Mouse (Mus musculus) small intestine, adult 2 months (tissue): Measurements from ENCODE around the gene Tcl1. TPM values are rescaled to one million over a fixed set of nuclear protein-coding genes. Genes with fewer than 3 reads are reported as not detected.
"Not testable (repeated sequence)": the region's sequence is repeated elsewhere in the genome, so short reads cannot be mapped to it uniquely, and the experiment has no call there.

Experiments used
- H3K27ac ChIP-seq: fragments of 200-500 bp; 2 replicates; pipeline ENCODE4 v1.5.1; 2012; ENCODE audit warnings: low read depth, low read length, control low read depth, inconsistent platforms; ENCODE audit not compliant: insufficient read depth
- H3K27me3 ChIP-seq: fragments of 200-500 bp; 2 replicates; pipeline ENCODE4 v1.6.1; 2012; ENCODE audit warnings: mild to moderate bottlenecking, moderate library complexity, low read length, inconsistent platforms; ENCODE audit not compliant: control insufficient read depth, insufficient read depth
- H3K36me3 ChIP-seq: fragments of 200-500 bp; 2 replicates; pipeline ENCODE4 v1.6.1; 2012; ENCODE audit warnings: mild to moderate bottlenecking, low read length, control low read depth, inconsistent platforms; ENCODE audit not compliant: control insufficient read depth, insufficient read depth
- H3K4me1 ChIP-seq: fragments of 200-500 bp; 2 replicates; pipeline ENCODE4 v1.6.1; 2012; ENCODE audit warnings: low read length, inconsistent platforms, mixed read lengths; ENCODE audit not compliant: control insufficient read depth, insufficient read depth, insufficient read length
- H3K4me3 ChIP-seq: fragments of 200-500 bp; 2 replicates; pipeline ENCODE4 v1.5.1; 2012; ENCODE audit warnings: low read depth, mild to moderate bottlenecking, control low read depth, inconsistent platforms, low read length, moderate library complexity
- CTCF ChIP-seq: fragments of 200-500 bp; IDR thresholded peaks from 2 replicates; pipeline ENCODE4 v1.5.1; 2012; ENCODE audit warnings: low read depth, mild to moderate bottlenecking, control low read depth, inconsistent platforms, low read length, moderate library complexity, mixed read lengths; ENCODE audit not compliant: insufficient replicate concordance, insufficient read length; ENCODE audit errors: extremely low read depth
- POLR2A ChIP-seq: fragments of 200-500 bp; IDR thresholded peaks from 2 replicates; pipeline ENCODE4 v1.6.1; 2012; ENCODE audit warnings: low read depth, mild to moderate bottlenecking, control low read depth, inconsistent platforms, low read length, moderate library complexity
- WGBS: fragments of 180-500 bp; shearing (Covaris S2); methylation state at CpG from one replicate; pipeline ENCODE4 v1.1.7; 2018; 5-methylcytosine and 5-hydroxymethylcytosine counted together
- polyA plus RNA-seq: library from polyadenylated mRNA; depleted of rRNA; stranded (reverse); fragments of >200 nt; gene quantifications from 2 replicates; pipeline ENCODE4 v1.2.3, GENCODE M21; 2012; rRNA removed

Tcl1 gene
- polyA plus RNA-seq, 1 experiment, result not detected

DNA sequence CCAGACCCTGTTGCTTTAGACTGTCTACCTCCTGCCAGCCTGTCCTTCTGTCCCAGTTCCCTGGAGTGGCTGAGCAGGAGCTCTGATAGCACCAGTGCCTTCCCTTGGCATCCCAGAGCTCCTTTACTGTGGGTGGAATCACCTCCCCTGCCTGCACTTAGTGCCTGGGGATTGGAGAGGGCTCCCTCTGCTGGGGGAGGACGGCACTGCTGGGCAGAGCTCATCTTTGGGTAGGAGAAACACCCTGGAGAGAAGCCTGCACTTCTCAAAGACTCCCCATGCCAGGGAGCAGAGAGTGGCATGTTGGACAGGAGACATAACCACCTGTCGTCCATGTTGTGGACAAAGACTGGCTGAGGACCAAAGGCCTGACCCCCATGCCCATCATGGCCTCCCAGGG lies 48.3 kb downstream of the Tcl1 start:
- not testable (repeated sequence) for H3K27me3 ChIP-seq, H3K27ac ChIP-seq, H3K4me1 ChIP-seq, H3K36me3 ChIP-seq, H3K4me3 ChIP-seq
- TF ChIP-seq CTCF, result peak; percentile 21; the same call in 1 of the 2 replicates
- WGBS, result 5% methylated on average over 2 of the region's 2 CpGs

DNA sequence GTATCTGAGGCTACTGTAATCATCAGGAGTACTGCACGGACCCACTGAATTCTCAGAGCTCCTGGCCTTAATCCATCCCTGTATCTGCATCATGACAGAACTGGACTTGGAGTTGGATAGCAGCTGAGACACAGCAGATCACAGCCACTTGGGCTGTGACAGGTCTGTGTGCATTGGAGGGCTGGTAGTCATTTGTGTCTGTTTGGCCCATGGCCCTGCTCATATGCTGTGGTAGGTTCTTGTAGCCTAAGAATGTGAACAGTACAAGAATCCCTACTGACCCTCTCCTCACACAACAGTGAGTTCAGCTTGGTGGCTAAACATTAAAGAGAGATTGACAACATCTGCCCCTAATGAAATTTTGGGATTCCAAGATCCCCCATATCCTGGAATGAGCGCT lies 49.2 kb downstream of the Tcl1 start:
- Histone ChIP-seq H3K4me1 (no peaks in the 10 kb centered on the region), H3K27me3 (no peaks in the 10 kb centered on the region; the same call in 1 of the 2 replicates), H3K36me3 (no peaks in the 10 kb centered on the region), H3K4me3 (no peak overlapping the region), H3K27ac (no peak overlapping the region)
- no peak for TF ChIP-seq CTCF
- no peak for TF ChIP-seq POLR2A
- 76% methylated on average over 2 of the region's 2 CpGs for WGBS

Other genes starting within 250 kb of the Tcl1 start
- 0.88 and 1.3 TPM in 2 replicates for gene Syne3, start 213.0 kb downstream of the Tcl1 start, polyA plus RNA-seq
- 74.3 and 82.0 TPM in 2 replicates for gene Glrx5, start 190.1 kb downstream of the Tcl1 start, polyA plus RNA-seq
- gene Tcl1b2, start 76.8 kb downstream of the Tcl1 start, polyA plus RNA-seq, result not detected in 2 replicates
- not detected in 2 replicates for gene Tcl1b1, start 63.1 kb downstream of the Tcl1 start, polyA plus RNA-seq
- gene Tcl1b5, start 46.4 kb downstream of the Tcl1 start, polyA plus RNA-seq, result not detected in 2 replicates
- gene Tcl1b3, start 31.8 kb downstream of the Tcl1 start, polyA plus RNA-seq, result not detected in 2 replicates
- gene Tcl1b4, start 20.8 kb downstream of the Tcl1 start, polyA plus RNA-seq, result not detected in 2 replicates
- gene Tunar, start 111.1 kb upstream of the Tcl1 start, polyA plus RNA-seq, result 0.05 TPM in 1 of 2 replicates, not detected in the other
- gene D430019H16Rik, start 231.1 kb upstream of the Tcl1 start, polyA plus RNA-seq, result 0.53 and 0.75 TPM in 2 replicates